Mouse (Mus musculus): Measurements from ENCODE around the gene Wdr89. TPM values are rescaled to one million over a fixed set of nuclear protein-coding genes. Genes with fewer than 3 reads are reported as not detected.

Wdr89 gene
- polyA plus RNA-seq, 1 experiment from 2014 or later: 4.3 TPM

GRCm38 (mm10) chr12:75649058-75649705 lies 20.2 kb downstream of the Wdr89 start:
- no peak for ATAC-seq
- Histone ChIP-seq H3K4me3 (ENCODE audit: low read depth, low read length) (no peak overlapping the region), H3K27ac (ENCODE audit: low read depth, low read length) (no peak overlapping the region), H3K9ac (ENCODE audit: low read depth, low read length) (no peak overlapping the region), H3K9me3 (ENCODE audit: control insufficient read depth) (no peaks in the 10 kb centered on the region), H3K27me3 (replicated peaks; ENCODE audit: control insufficient read depth, insufficient read depth, low read length) (no peaks in the 10 kb centered on the region), H3K36me3 (ENCODE audit: control insufficient read depth, insufficient read depth) (0 out of 2 replicates have a peak, but pooled peaks cover 4% of the 10 kb centered on the region), H3K4me2 (replicated peaks; ENCODE audit: low read depth) (no peak overlapping the region), H3K4me1 (replicated peaks; ENCODE audit: control insufficient read depth, insufficient read depth, low read length) (no peaks in the 10 kb centered on the region)
- TF ChIP-seq CTCF (IDR thresholded peaks at IDR 0.05; ENCODE audit: low read depth): no peak
- 73% methylated on average over 12 of the region's 12 CpGs for WGBS

- no peaks in the 10 kb centered on the region for H3K4me1 ChIP-seq (replicated peaks; ENCODE audit: control insufficient read depth, insufficient read depth, low read length)
- H3K27me3 ChIP-seq (replicated peaks; ENCODE audit: control insufficient read depth, insufficient read depth, low read length): no peaks in the 10 kb centered on the region
- H3K9ac ChIP-seq (ENCODE audit: low read depth, low read length): no peak overlapping the region
- peak; percentile 33 for TF ChIP-seq CTCF (IDR thresholded peaks at IDR 0.05; ENCODE audit: low read depth)
- WGBS: 67% methylated on average over 12 of the region's 12 CpGs
- H3K4me3 ChIP-seq (ENCODE audit: low read depth, low read length): no peak overlapping the region
- 0 out of 2 replicates have a peak, but pooled peaks cover 4% of the 10 kb centered on the region for H3K36me3 ChIP-seq (ENCODE audit: control insufficient read depth, insufficient read depth)
- no peaks in the 10 kb centered on the region for H3K9me3 ChIP-seq (ENCODE audit: control insufficient read depth)
- H3K4me2 ChIP-seq (replicated peaks; ENCODE audit: low read depth): no peak overlapping the region
- no peak for ATAC-seq
- no peak overlapping the region for H3K27ac ChIP-seq (ENCODE audit: low read depth, low read length)
Observed at GRCm38 (mm10) chr12:75648281-75648680, 21.1 kb downstream of the Wdr89 start.

GRCm38 (mm10) chr12:75647663-75648062 lies 21.7 kb downstream of the Wdr89 start:
- Histone ChIP-seq H3K27me3 (replicated peaks; ENCODE audit: control insufficient read depth, insufficient read depth, low read length) (no peaks in the 10 kb centered on the region), H3K27ac (ENCODE audit: low read depth, low read length) (no peak overlapping the region), H3K4me2 (replicated peaks; ENCODE audit: low read depth) (no peak overlapping the region), H3K4me1 (replicated peaks; ENCODE audit: control insufficient read depth, insufficient read depth, low read length) (no peaks in the 10 kb centered on the region), H3K9ac (ENCODE audit: low read depth, low read length) (no peak overlapping the region), H3K36me3 (ENCODE audit: control insufficient read depth, insufficient read depth) (0 out of 2 replicates have a peak, but pooled peaks cover 4% of the 10 kb centered on the region), H3K4me3 (ENCODE audit: low read depth, low read length) (no peak overlapping the region), H3K9me3 (ENCODE audit: control insufficient read depth) (no peaks in the 10 kb centered on the region)
- no peak for ATAC-seq
- TF ChIP-seq CTCF (IDR thresholded peaks at IDR 0.05; ENCODE audit: low read depth): peak; percentile 51
- 93% methylated on average over 2 of the region's 2 CpGs for WGBS

- Histone ChIP-seq H3K4me1 (replicated peaks; ENCODE audit: control insufficient read depth, insufficient read depth, low read length) (no peaks in the 10 kb centered on the region), H3K9me3 (ENCODE audit: control insufficient read depth) (no peaks in the 10 kb centered on the region), H3K9ac (ENCODE audit: low read depth, low read length) (no peak overlapping the region), H3K27me3 (replicated peaks; ENCODE audit: control insufficient read depth, insufficient read depth, low read length) (no peaks in the 10 kb centered on the region), H3K27ac (ENCODE audit: low read depth, low read length) (no peak overlapping the region), H3K36me3 (ENCODE audit: control insufficient read depth, insufficient read depth) (0 out of 2 replicates have a peak, but pooled peaks cover 4% of the 10 kb centered on the region), H3K4me3 (ENCODE audit: low read depth, low read length) (no peak overlapping the region), H3K4me2 (replicated peaks; ENCODE audit: low read depth) (no peak overlapping the region)
- no peak for ATAC-seq
- WGBS: 88% methylated on average over 1 of the region's 1 CpGs
- TF ChIP-seq CTCF (IDR thresholded peaks at IDR 0.05; ENCODE audit: low read depth): peak; percentile 62
Observed at GRCm38 (mm10) chr12:75645780-75646179, 23.6 kb downstream of the Wdr89 start.

- H3K27me3 ChIP-seq (replicated peaks; ENCODE audit: control insufficient read depth, insufficient read depth, low read length): no peaks in the 10 kb centered on the region
- no peak for ATAC-seq
Observed at GRCm38 (mm10) chr12:75641726-75642125, 27.6 kb downstream of the Wdr89 start.

GRCm38 (mm10) chr12:75638345-75638744 lies 31.0 kb downstream of the Wdr89 start:
- Histone ChIP-seq H3K36me3 (ENCODE audit: control insufficient read depth, insufficient read depth) (no peaks in the 10 kb centered on the region), H3K4me1 (replicated peaks; ENCODE audit: control insufficient read depth, insufficient read depth, low read length) (no peaks in the 10 kb centered on the region), H3K9me3 (ENCODE audit: control insufficient read depth) (no peaks in the 10 kb centered on the region), H3K4me3 (ENCODE audit: low read depth, low read length) (no peak overlapping the region), H3K9ac (ENCODE audit: low read depth, low read length) (no peak overlapping the region), H3K27ac (ENCODE audit: low read depth, low read length) (no peak overlapping the region), H3K4me2 (replicated peaks; ENCODE audit: low read depth) (no peak overlapping the region), H3K27me3 (replicated peaks; ENCODE audit: control insufficient read depth, insufficient read depth, low read length) (no peaks in the 10 kb centered on the region)
- 66% methylated on average over 2 of the region's 2 CpGs for WGBS
- TF ChIP-seq CTCF (IDR thresholded peaks at IDR 0.05; ENCODE audit: low read depth): no peak
- ATAC-seq: no peak

More at GRCm38 (mm10) chr12:75641726-75642125, 27.6 kb downstream of the Wdr89 start:
- Histone ChIP-seq H3K36me3 (ENCODE audit: control insufficient read depth, insufficient read depth) (no peaks in the 10 kb centered on the region), H3K9me3 (ENCODE audit: control insufficient read depth) (no peaks in the 10 kb centered on the region), H3K27ac (ENCODE audit: low read depth, low read length) (no peak overlapping the region), H3K4me3 (ENCODE audit: low read depth, low read length) (no peak overlapping the region), H3K9ac (ENCODE audit: low read depth, low read length) (no peak overlapping the region), H3K4me1 (replicated peaks; ENCODE audit: control insufficient read depth, insufficient read depth, low read length) (no peaks in the 10 kb centered on the region), H3K4me2 (replicated peaks; ENCODE audit: low read depth) (no peak overlapping the region)
- 100% methylated on average over 1 of the region's 1 CpGs for WGBS
- TF ChIP-seq CTCF (IDR thresholded peaks at IDR 0.05; ENCODE audit: low read depth): no peak; the same call in none of the 2 replicates

Data from intestine, postnatal 0 days (tissue).